Mouse (Mus musculus) spleen, adult 2 months (tissue): ENCODE results near the gene Alyref2.

Experiments
- CTCF ChIP-seq: fragments of 200-500 bp; IDR thresholded peaks from 2 replicates; pipeline ENCODE4 v1.5.1; 2011; ENCODE audit warnings: mild to moderate bottlenecking, inconsistent platforms; ENCODE audit not compliant: insufficient read depth, insufficient read length, insufficient replicate concordance; ENCODE audit errors: extremely low read depth
- POLR2A ChIP-seq: fragments of 200-500 bp; IDR thresholded peaks from 2 replicates; pipeline ENCODE4 v1.6.1; 2011; ENCODE audit warnings: low read depth, low read length, inconsistent platforms

DNA sequence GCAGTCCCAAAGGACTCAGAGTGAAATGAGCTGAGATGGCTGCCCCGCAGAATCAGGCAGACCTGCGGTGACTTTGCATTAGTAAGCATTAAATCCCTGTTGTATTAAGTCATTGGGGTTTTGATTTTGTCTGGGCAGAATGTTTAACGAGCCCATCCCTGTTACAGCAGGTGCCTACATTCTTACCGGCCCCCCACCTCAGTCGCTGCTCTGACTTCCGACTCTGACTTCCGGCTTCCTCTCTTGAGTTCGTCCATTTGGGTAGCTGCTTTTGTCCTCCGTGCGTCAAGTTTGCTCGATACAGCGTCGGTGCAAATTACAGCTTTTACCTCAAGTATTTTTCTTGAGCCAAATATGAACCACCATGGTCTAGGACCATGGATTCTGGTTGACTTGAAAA lies 9.0 kb upstream of the Alyref2 start:
- TF ChIP-seq CTCF (no peak), POLR2A (no peak)
